Mouse (Mus musculus): ENCODE measurements around the gene Senp3.

DNA sequence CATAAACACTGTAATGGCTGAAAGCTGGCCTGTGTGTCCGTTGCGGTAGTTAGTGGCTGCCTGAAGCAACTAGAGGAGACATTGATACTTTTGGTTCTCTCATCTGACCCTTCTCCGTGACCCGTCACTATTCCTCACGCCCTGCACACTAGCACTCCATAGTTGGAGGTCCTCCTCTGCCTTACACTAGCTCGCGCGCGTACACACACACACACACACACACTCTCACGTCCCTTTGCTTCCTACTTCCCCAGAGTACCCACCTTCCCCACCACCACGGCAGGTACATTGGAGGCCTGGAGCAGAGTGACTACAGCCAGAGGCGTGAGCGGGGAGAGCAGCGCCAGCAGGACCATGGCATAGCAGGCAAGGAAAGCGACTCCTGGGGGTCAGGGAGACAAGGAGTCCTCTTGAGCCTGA is 24.4 kb downstream of the Senp3 start:
- TF ChIP-seq POLR2A (IDR thresholded peaks at IDR 0.05; ENCODE audit: low read depth, low read length) (no peak), RCOR1 (conservative IDR thresholded peaks at IDR 0.05; ENCODE audit: low read depth, low read length) (no peak), CTCF (conservative IDR thresholded peaks at IDR 0.05 in 1 of 2, IDR thresholded peaks at IDR 0.05 in 1 of 2; ENCODE audit: low read depth in 2 of 2, low read length in 2 of 2) (no peak), ZNF384 (IDR thresholded peaks at IDR 0.05; ENCODE audit: low read depth, low read length) (no peak), BHLHE40 (IDR thresholded peaks at IDR 0.05; ENCODE audit: low read depth, low read length) (no peak), NRF1 (IDR thresholded peaks at IDR 0.05; ENCODE audit: low read depth, low read length) (no peak), RAD21 (IDR thresholded peaks at IDR 0.05; ENCODE audit: low read depth, low read length) (no peak), E2F4 (IDR thresholded peaks at IDR 0.05; ENCODE audit: insufficient replicate concordance, low read depth, low read length) (no peak), ETS1 (conservative IDR thresholded peaks at IDR 0.05; ENCODE audit: low read depth, low read length) (no peak), EP300 (IDR thresholded peaks at IDR 0.05; ENCODE audit: low read length) (no peak), MAFK (IDR thresholded peaks at IDR 0.05; ENCODE audit: insufficient replicate concordance, low read length) (no peak), KAT2A (IDR thresholded peaks at IDR 0.05; ENCODE audit: insufficient replicate concordance, low read length) (no peak)

Data from CH12.LX (cell line).